13 mouse cellular contexts compared by ENCODE assay signal in genomic region chr4:150590621-150591282, GRCm38 (mm10).
A peak's percentile ranks its signal among the peaks of the same experiment; 100 is the strongest.
DNase-seq lines count a peak whose midpoint lies in the region; ATAC-seq and TF ChIP-seq lines count a peak whose summit lies in the region.
"Had no signal": no experiment of that assay in that cellular context is flagged by ENCODE, and none has a peak within 500 bp of the region (broad histone marks: within the 10 kb centered on the region; RNA-seq: fewer than 3 reads in every experiment).

No protein-coding gene starts in this region.

- H3K4me2 ChIP-seq in limb, embryonic 13.5 days (replicated peaks): no peak overlapping the region
- H3K4me2 ChIP-seq: forebrain, embryonic 13.5 days; heart, embryonic 15.5 days had no signal

- TF ChIP-seq CTCF in liver, adult 2 months (IDR thresholded peaks at IDR 0.05; ENCODE audit: low read depth, low read length): no peak

- H3K9ac ChIP-seq in liver, adult 2 months (ENCODE audit: low read depth, low read length): no peak overlapping the region
- H3K9ac ChIP-seq in limb, embryonic 13.5 days: no peak overlapping the region
- H3K9ac ChIP-seq: forebrain, embryonic 13.5 days; heart, embryonic 15.5 days had no signal

- no peak for TF ChIP-seq POLR2A in liver, adult 2 months (IDR thresholded peaks at IDR 0.05; ENCODE audit: extremely low read depth, insufficient read depth, low read length)

- H3K27me3 ChIP-seq in liver, adult 2 months (ENCODE audit: control insufficient read depth, insufficient read depth, low read length): no peaks in the 10 kb centered on the region
- H3K27me3 ChIP-seq in limb, embryonic 13.5 days: no peaks in the 10 kb centered on the region
- H3K27me3 ChIP-seq: forebrain, embryonic 13.5 days; heart, embryonic 15.5 days had no signal

- WGBS in liver, adult 2 months: 19% methylated on average over 3 of the region's 3 CpGs
- 25% methylated on average over 3 of the region's 3 CpGs for WGBS in limb, embryonic 13.5 days

- H3K79me2 ChIP-seq in liver, adult 2 months (ENCODE audit: control insufficient read depth, insufficient read depth, low read length): peaks cover 36% of the 10 kb centered on the region

- H3K4me1 ChIP-seq in liver, adult 2 months (ENCODE audit: control insufficient read depth, insufficient read depth, low read length): peaks cover 36% of the 10 kb centered on the region
- H3K4me1 ChIP-seq in limb, embryonic 13.5 days: peaks cover 54% of the 10 kb centered on the region

- no peak for ATAC-seq in limb, embryonic 13.5 days (ENCODE audit: low FRiP score, low read depth)
- ATAC-seq: forebrain, embryonic 13.5 days had no signal

- no peak overlapping the region for H3K4me3 ChIP-seq in liver, adult 2 months (ENCODE audit: insufficient read depth, low read depth, low read length)
- H3K4me3 ChIP-seq in limb, embryonic 13.5 days: no peak overlapping the region
- H3K4me3 ChIP-seq: forebrain, embryonic 13.5 days; heart, embryonic 15.5 days had no signal

- no peaks in the 10 kb centered on the region for H3K9me3 ChIP-seq in limb, embryonic 13.5 days
- H3K9me3 ChIP-seq: forebrain, embryonic 13.5 days; heart, embryonic 15.5 days had no signal

- H3K36me3 ChIP-seq in liver, adult 2 months (ENCODE audit: control insufficient read depth, insufficient read depth, low read length): no peaks in the 10 kb centered on the region
- H3K36me3 ChIP-seq in limb, embryonic 13.5 days: no peaks in the 10 kb centered on the region
- H3K36me3 ChIP-seq: heart, embryonic 15.5 days had no signal

- DNase-seq in liver, adult 2 months (ENCODE audit: extremely low read depth, low read depth, low spot score): peak; percentile 63
- DNase-seq in liver: no peak
- peak; percentile 25 for DNase-seq in ZHBTc4 (ENCODE audit: low read depth, low spot score)
- peak; percentile 57 to 75 for DNase-seq in kidney, adult 8-10 months
- no peak for DNase-seq in cerebellum, adult 18-20 months
- no peak for DNase-seq in thymus, postnatal 14 days
- DNase-seq: cerebellum, adult 9-10 months; gastrocnemius, postnatal 36 days; right cerebral cortex, postnatal 4 days had no signal

- H3K27ac ChIP-seq in liver, adult 2 months (replicated peaks; ENCODE audit: insufficient read depth, low read depth, low read length): no peak overlapping the region; the same call in 1 of the 2 replicates
- peak overlapping the region; percentile 6; the same call in 1 of the 2 replicates for H3K27ac ChIP-seq in limb, embryonic 13.5 days
- H3K27ac ChIP-seq: forebrain, embryonic 13.5 days; heart, embryonic 15.5 days; macrophage had no signal

Comparison
In these comparisons a context has a peak if more than half of its experiments do, and no peak if none do; other contexts are left out.
1. DNase-seq: peak in liver, adult 2 months (single experiment), ZHBTc4 (single experiment) and kidney, adult 8-10 months (2 of 2); none in liver (single experiment), cerebellum, adult 18-20 months (0 of 2) and thymus, postnatal 14 days (single experiment).